Mouse (Mus musculus) embryo, embryonic 10 days (tissue): ENCODE measurements at regions not wholly inside any gene's neighbourhood (a gene's known extent, or its start where the extent isn't known, plus 50 kb on each side); places are given as distances from the start of the nearest gene placed in this dataset.

Experiments used
- DNase-seq: peaks from one replicate; pipeline ENCODE4 v3.0.0-alpha.2; 2015; ENCODE audit warnings: low spot score

DNA sequence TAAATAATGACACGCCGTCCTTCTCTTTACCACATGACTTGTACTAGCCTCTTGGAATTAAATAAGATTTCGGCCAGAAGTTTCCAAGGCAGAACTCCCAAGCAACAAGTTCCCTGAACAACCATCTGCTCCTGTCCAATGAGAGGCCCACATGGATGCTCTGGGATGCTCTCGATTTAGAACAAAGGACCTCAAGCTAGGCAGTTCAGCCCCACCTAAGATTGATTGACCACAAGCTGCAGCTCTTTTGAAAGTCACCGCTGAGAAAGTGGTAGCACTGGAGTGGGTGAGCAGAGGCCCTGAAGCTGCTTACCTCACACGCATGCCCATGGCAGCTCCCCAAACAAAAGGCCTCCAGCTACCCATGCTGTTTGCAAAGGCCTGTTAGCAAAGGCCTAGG, 73.1 kb upstream of the Eomes start:
- DNase-seq = no peak

DNA sequence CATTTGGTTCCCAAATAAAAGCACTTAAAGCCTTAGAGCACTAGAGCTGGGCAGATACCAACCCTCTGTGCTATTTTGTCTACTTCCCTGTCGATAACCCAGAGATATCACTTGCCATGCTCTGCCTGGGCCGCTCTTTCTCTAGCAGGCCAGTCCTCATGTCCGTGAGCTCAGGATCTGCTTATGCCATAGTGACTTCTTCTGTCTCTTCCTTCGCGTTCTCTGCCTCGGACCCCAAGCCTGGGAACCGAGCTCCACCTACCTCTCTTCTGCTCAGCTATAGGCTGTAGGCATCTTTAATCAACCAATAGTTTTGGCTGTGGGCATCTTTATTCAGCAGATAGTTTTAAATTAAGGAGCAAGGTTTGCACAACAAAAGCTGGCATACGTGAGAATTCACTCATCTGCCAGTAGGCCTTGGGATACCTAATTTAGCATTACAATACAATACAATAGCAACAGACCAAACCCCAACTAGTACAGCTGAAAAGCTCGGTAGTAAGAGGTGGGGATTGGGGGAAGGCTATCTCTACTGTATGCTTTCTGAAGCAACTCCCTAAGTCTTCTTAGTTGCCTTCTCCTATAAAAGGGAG, 72.0 kb upstream of the Eomes start:
- DNase-seq = no peak

DNA sequence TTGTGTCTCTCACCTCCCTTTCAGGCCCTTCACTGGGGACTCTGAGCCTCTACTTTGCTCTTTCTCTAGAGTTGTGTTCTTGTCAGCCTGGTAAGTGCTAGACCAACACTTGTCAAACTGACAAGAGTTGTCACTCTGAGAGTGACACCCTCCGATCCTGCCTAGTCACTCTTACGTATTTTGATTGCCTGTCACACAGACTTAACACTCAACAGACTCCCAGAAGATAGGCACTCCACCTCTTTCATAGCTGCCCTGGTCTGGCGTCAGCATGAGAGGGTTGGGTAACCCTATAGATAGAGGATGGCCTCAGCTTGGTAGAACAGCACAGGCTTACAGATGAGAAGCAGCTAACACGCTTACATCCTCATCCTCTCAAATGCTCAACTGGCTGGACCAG, 62.0 kb upstream of the Eomes start:
- no peak for DNase-seq

DNA sequence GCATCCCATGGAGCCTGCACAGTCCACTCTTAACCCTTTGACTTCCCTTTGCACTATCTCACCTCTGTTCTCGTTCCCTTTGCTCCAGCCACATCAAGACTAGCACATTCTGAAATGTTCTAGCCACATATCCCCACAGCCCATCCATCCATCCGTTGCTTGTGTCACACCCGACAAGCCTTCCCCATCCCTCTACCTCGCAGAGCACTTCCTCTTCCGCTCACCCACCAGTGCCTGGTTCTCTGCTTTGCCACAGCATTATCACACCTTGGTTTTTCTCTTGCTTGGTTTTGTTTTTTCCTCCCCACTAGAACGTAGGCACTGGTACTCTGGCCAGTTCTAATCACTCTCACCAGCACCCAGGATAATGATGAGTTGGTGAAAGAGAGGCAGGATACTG, 61.5 kb upstream of the Eomes start:
- no peak for DNase-seq

DNA sequence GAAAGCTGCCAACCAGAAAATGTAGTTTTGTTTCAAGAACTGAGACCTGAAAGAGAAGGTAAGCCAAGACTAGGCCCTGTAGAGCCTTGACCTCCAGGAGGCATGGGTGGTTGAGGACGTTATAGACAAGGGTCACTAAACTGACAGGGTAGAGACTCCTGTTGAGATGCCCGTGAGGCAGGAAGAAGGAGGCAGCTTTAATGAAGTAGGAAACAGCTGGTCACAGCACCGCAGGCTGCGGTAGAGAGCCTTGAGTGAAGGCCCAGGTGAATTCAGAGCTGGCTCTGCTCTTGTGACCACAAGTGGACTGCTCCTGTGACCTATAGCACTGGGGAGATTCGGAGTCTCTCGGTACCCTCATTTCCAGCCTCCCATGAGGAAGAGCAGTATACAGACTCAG, 53.7 kb upstream of the Eomes start:
- no peak for DNase-seq
